Comparison of ENCODE assay signal across 9 mouse cellular contexts in genomic region chr4:141809850-141810464, GRCm38 (mm10). TPM values are rescaled to one million over a fixed set of nuclear protein-coding genes. Genes with fewer than 3 reads are reported as not detected.
A peak's percentile ranks its signal among the peaks of the same experiment; 100 is the strongest.
DNase-seq lines count a peak whose midpoint lies in the region; ATAC-seq and TF ChIP-seq lines count a peak whose summit lies in the region.
"Had no signal": no experiment of that assay in that cellular context is flagged by ENCODE, and none has a peak within 500 bp of the region (broad histone marks: within the 10 kb centered on the region; RNA-seq: fewer than 3 reads in every experiment).

No protein-coding gene starts in this region.

- no peaks in the 10 kb centered on the region for H3K27me3 ChIP-seq in midbrain, embryonic 16.5 days (ENCODE audit: control insufficient read depth, insufficient read depth, low read depth, low read length)

- H3K36me3 ChIP-seq in midbrain, embryonic 16.5 days (ENCODE audit: control insufficient read depth, insufficient read depth, low read length): peaks cover 51% of the 10 kb centered on the region

- whole genome bisulfite sequencing in midbrain, embryonic 16.5 days: 79% methylated on average over 8 of the region's 8 CpGs

- TF ChIP-seq CTCF in gastrocnemius, adult 2 months (IDR thresholded peaks at IDR 0.05): peak; percentile 52

- H3K9me3 ChIP-seq in midbrain, embryonic 16.5 days (replicated peaks; ENCODE audit: control insufficient read depth, low read length, poor library complexity, severe bottlenecking): no peaks in the 10 kb centered on the region

- H3K27ac ChIP-seq in gastrocnemius, adult 2 months: no peak overlapping the region
- 0 out of 2 replicates have a peak overlapping the region, but pooled peaks have one; percentile 28 for H3K27ac ChIP-seq in midbrain, embryonic 16.5 days (ENCODE audit: low read length)

- no peak overlapping the region for H3K9ac ChIP-seq in midbrain, embryonic 16.5 days (ENCODE audit: low read depth, low read length)

- peak; percentile 42 for DNase-seq in gastrocnemius, adult 2 months
- no peak for DNase-seq in gastrocnemius, postnatal 25 days
- peak; percentile 64 for DNase-seq in A20 (ENCODE audit: low read depth, low spot score)
- DNase-seq in brain, adult 2 months (ENCODE audit: low read depth, low spot score): peak; percentile 89
- DNase-seq in induced T-regulatory cell, adult 2 months (ENCODE audit: low read depth): peak; percentile 70
- no peak for DNase-seq in urinary bladder, adult 2 months (ENCODE audit: low spot score)
- DNase-seq in adrenal gland, postnatal 10 days: no peak

- H3K4me2 ChIP-seq in midbrain, embryonic 16.5 days (ENCODE audit: low read length): no peak overlapping the region

- intact Hi-C loops in gastrocnemius, adult 2 months (cut with DNase I): loop anchor here (2.0 to 5.0 kb wide), 2 partner anchors 43 to 147 kb away; no protein-coding TSS in a partner anchor

- no peak overlapping the region for H3K4me3 ChIP-seq in gastrocnemius, adult 2 months
- H3K4me3 ChIP-seq in midbrain, embryonic 16.5 days (ENCODE audit: low read depth, low read length): no peak overlapping the region

- H3K4me1 ChIP-seq in midbrain, embryonic 16.5 days (ENCODE audit: control insufficient read depth, insufficient read depth, low read length): no peaks in the 10 kb centered on the region

- ATAC-seq in midbrain, embryonic 16.5 days: peak; percentile 66; the same call in 1 of the 2 replicates

RNA-seq across cellular contexts. Expression of gene Cela2a, which starts 16.0 kb away (rescaled TPM):
- total RNA-seq in gastrocnemius, adult 2 months (2021): not detected
- total RNA-seq in gastrocnemius, postnatal 25 days (2021): not detected
- polyA plus RNA-seq in midbrain, embryonic 16.5 days (2015; fragmentation: Nextera tagmentation; extraction: Ambion mirVana): 0.40 TPM in 1 of 2 replicates, not detected in the other
- 0.29 and 1.3 TPM in 2 replicates for polyA plus RNA-seq in urinary bladder, adult 2 months (2012; rRNA removed)
- not detected for total RNA-seq in adrenal gland, postnatal 10 days (2021)
- total RNA-seq: left cerebral cortex, postnatal 25 days had no signal

RNA-seq across cellular contexts. Expression of gene Casp9, which starts 16.5 kb away (rescaled TPM):
- total RNA-seq in gastrocnemius, adult 2 months (2021): 1 to 10 TPM; 2.2 to 2.5 TPM
- 1 to 10 TPM; 2.0 TPM for total RNA-seq in gastrocnemius, postnatal 25 days (2021)
- 20.7 and 21.7 TPM in 2 replicates for polyA plus RNA-seq in midbrain, embryonic 16.5 days (2015; fragmentation: Nextera tagmentation; extraction: Ambion mirVana)
- polyA plus RNA-seq in urinary bladder, adult 2 months (2012; rRNA removed): 15.7 and 16.9 TPM in 2 replicates
- total RNA-seq in adrenal gland, postnatal 10 days (2021): 10 to 100 TPM; 14.4 to 22.5 TPM

RNA-seq across cellular contexts. Expression of gene Dnajc16, which starts 19.2 kb away (rescaled TPM):
- total RNA-seq in gastrocnemius, adult 2 months (2021): 10 to 100 TPM; 12.6 to 12.9 TPM
- 10 to 100 TPM; 10.1 to 12.0 TPM for total RNA-seq in gastrocnemius, postnatal 25 days (2021)
- 6.6 and 7.3 TPM in 2 replicates for polyA plus RNA-seq in midbrain, embryonic 16.5 days (2015; fragmentation: Nextera tagmentation; extraction: Ambion mirVana)
- 12.8 and 13.0 TPM in 2 replicates for polyA plus RNA-seq in urinary bladder, adult 2 months (2012; rRNA removed)
- 10 to 100 TPM; 16.1 to 16.8 TPM for total RNA-seq in adrenal gland, postnatal 10 days (2021)

RNA-seq across cellular contexts. Expression of gene Ctrc, which starts 36.2 kb away (rescaled TPM):
- not detected for total RNA-seq in gastrocnemius, adult 2 months (2021)
- total RNA-seq in gastrocnemius, postnatal 25 days (2021): not detected
- polyA plus RNA-seq in midbrain, embryonic 16.5 days (2015; fragmentation: Nextera tagmentation; extraction: Ambion mirVana): not detected in 2 replicates
- not detected in 2 replicates for polyA plus RNA-seq in urinary bladder, adult 2 months (2012; rRNA removed)
- not detected for total RNA-seq in adrenal gland, postnatal 10 days (2021)
- total RNA-seq: left cerebral cortex, postnatal 25 days had no signal

Comparison
In these comparisons a context has a peak if more than half of its experiments do, and no peak if none do; other contexts are left out.
1. DNase-seq: peak in gastrocnemius, adult 2 months (single experiment), A20 (single experiment), brain, adult 2 months (single experiment) and induced T-regulatory cell, adult 2 months (single experiment); none in gastrocnemius, postnatal 25 days (single experiment), urinary bladder, adult 2 months (single experiment) and adrenal gland, postnatal 10 days (single experiment).
2. RNA of gene Casp9, which starts 16.5 kb away (total RNA-seq): 14.4 to 22.5 TPM in adrenal gland, postnatal 10 days; 2.2 to 2.5 TPM in gastrocnemius, adult 2 months and 2.0 TPM in gastrocnemius, postnatal 25 days; every median in the first group is over 4 times any median in the second.